Mouse (Mus musculus) hindbrain, embryonic 11.5 days (tissue): Measurements from ENCODE around the gene Gm10053. TPM values are rescaled to one million over a fixed set of nuclear protein-coding genes. Genes with fewer than 3 reads are reported as not detected.
A peak's percentile ranks its signal among the peaks of the same experiment; 100 is the strongest.

Source experiments
- ATAC-seq: fragments of 200-750 bp; cut with Nextera tagmentation; 2 replicates; pipeline ENCODE4 v1.8.0; 2017; ENCODE audit warnings: mild to moderate bottlenecking, moderate TSS enrichment, moderate library complexity; ENCODE audit not compliant: low FRiP score
- DNase-seq: peaks from one replicate; pipeline ENCODE4 v3.0.0-alpha.2; 2015; ENCODE audit warnings: low spot score
- H3K27ac ChIP-seq: fragments of 300-500 bp; sonication (generic); 2 replicates; pipeline ENCODE4 v1.5.1; 2014; ENCODE audit warnings: mild to moderate bottlenecking, low read depth, low read length
- H3K27me3 ChIP-seq: fragments of 300-500 bp; sonication (generic); 2 replicates; pipeline ENCODE4 v1.6.1; 2014; ENCODE audit warnings: mild to moderate bottlenecking, low read length, moderate library complexity, mixed read lengths; ENCODE audit not compliant: control insufficient read depth, insufficient read depth
- H3K36me3 ChIP-seq: fragments of 300-500 bp; sonication (generic); 2 replicates; pipeline ENCODE4 v1.6.1; 2014; ENCODE audit warnings: mild to moderate bottlenecking, low read length, moderate library complexity, mixed read lengths; ENCODE audit not compliant: control insufficient read depth, insufficient read depth
- H3K4me1 ChIP-seq: fragments of 300-500 bp; sonication (generic); replicated peaks from 2 replicates; pipeline ENCODE4 v1.6.1; 2014; ENCODE audit warnings: low read length, mixed read lengths; ENCODE audit not compliant: control insufficient read depth, insufficient read depth
- H3K4me2 ChIP-seq: fragments of 300-500 bp; sonication (generic); replicated peaks from 2 replicates; pipeline ENCODE4 v1.6.1; 2014; ENCODE audit warnings: mild to moderate bottlenecking, low read depth, low read length
- H3K4me3 ChIP-seq: fragments of 300-500 bp; sonication (generic); 2 replicates; pipeline ENCODE4 v1.5.1; 2014; ENCODE audit warnings: low read depth, low read length
- H3K9ac ChIP-seq: fragments of 300-500 bp; sonication (generic); 2 replicates; pipeline ENCODE4 v1.6.1; 2014; ENCODE audit warnings: low read depth, low read length
- H3K9me3 ChIP-seq: fragments of 300-500 bp; sonication (generic); 2 replicates; pipeline ENCODE4 v1.6.1; 2016; ENCODE audit warnings: low read length; ENCODE audit not compliant: control insufficient read depth
- WGBS: fragments of 180-500 bp; shearing (Covaris S2); extraction: QIAGEN DNeasy Blood & Tissue Kit; methylation state at CpG from one replicate; pipeline ENCODE4 v1.1.7; 2014; 5-methylcytosine and 5-hydroxymethylcytosine counted together
- polyA plus RNA-seq: library from polyadenylated mRNA; unstranded; fragments of >200 nt; fragmentation: Nextera tagmentation; extraction: Ambion mirVana; gene quantifications from 2 replicates; pipeline ENCODE4 v1.2.1, GENCODE M21; 2014

Gene Gm10053
- polyA plus RNA-seq, 1 experiment from 2014 or later = 244 TPM

DNA sequence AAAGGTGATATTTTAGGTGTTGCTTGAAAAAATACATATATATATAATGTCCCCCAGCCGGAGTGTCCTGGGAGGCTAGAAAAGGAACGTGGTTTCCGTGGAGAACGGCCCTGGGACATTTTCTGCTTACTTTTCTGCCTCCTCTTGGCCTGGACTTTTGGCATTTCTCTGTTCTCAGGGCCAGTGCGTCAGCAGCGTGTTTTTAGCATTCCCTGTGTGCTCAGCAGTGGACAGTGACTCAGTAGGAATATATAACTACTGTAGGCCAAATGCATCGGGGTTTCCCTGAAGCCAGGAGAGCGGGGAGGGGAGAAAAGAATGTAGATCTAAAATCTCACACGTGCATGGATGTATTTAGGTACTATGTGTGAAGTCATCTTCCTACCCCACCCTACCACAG, 10.1 kb upstream of the Gm10053 start:
- no peaks in the 10 kb centered on the region for H3K9me3 ChIP-seq
- no peaks in the 10 kb centered on the region for H3K4me1 ChIP-seq
- no peak overlapping the region for H3K27ac ChIP-seq
- no peak overlapping the region for H3K9ac ChIP-seq
- WGBS = 85% methylated on average over 9 of the region's 9 CpGs
- ATAC-seq (no peak), DNase-seq (no peak)
- no peak overlapping the region for H3K4me3 ChIP-seq
- H3K36me3 ChIP-seq = no peaks in the 10 kb centered on the region
- no peak overlapping the region for H3K4me2 ChIP-seq
- H3K27me3 ChIP-seq = peaks cover 13% of the 10 kb centered on the region

DNA sequence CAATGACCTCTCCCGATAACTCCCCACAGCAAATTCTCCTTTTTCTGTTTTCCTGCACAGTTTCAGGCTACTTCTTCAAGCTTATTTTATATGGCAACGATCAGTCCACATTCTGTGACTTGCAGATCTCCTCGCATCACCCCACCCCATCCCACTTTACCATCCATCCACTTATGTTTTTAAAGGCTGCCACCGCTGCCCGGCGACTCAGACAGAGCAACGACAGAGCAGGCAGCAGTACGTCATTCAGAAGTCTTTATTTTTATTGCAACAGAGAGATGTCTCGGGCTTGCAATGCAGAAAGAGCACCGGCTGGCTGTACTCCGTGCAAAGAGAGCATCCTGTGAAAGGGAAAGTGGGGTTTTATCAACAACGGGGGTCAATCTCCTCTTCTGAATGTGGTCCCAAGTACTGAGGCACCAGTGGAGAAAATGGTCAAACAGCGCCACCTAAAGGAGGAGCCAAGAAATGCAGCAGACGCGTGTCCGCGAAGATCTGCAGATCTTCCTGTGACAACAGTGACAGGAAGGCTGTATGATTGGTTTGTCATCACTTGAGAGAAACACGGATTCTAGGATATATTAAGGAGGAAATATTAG, 4.3 kb upstream of the Gm10053 start:
- 0 out of 2 replicates have a peak overlapping the region, but pooled peaks have one; percentile 29 for H3K9ac ChIP-seq
- H3K4me2 ChIP-seq = peak overlapping the region; percentile 50
- H3K27ac ChIP-seq = no peak overlapping the region
- no peaks in the 10 kb centered on the region for H3K4me1 ChIP-seq
- WGBS = 24% methylated on average over 18 of the region's 18 CpGs
- ATAC-seq (peak; percentile 54; the same call in 1 of the 2 replicates), DNase-seq (peak; percentile 93)
- no peaks in the 10 kb centered on the region for H3K36me3 ChIP-seq
- no peak overlapping the region for H3K4me3 ChIP-seq
- 0 out of 2 replicates have a peak, but pooled peaks cover 2% of the 10 kb centered on the region for H3K27me3 ChIP-seq
- H3K9me3 ChIP-seq = no peaks in the 10 kb centered on the region

DNA sequence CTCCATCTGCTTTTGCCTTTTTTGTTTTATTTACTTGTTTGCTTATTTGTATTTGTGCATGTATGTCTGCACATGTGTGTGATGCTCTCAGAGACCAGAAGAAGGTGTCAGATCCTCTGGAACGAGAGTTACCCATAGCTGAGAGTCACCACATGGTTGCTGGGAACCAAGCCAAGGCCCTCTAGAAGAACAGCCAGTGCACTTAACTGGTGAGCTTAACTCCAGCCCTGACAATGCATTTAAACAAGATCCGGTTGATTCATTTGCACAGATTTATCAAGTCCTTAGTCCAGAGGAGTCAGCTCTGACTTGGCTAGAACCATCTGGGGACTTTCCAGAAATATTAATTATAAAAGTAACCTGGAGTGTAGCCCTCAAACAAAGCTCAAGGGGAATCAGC, 1.6 kb upstream of the Gm10053 start:
- no peak overlapping the region for H3K27ac ChIP-seq
- H3K27me3 ChIP-seq = 0 out of 2 replicates have a peak, but pooled peaks cover 2% of the 10 kb centered on the region
- 75% methylated on average over 2 of the region's 2 CpGs for WGBS
- H3K4me2 ChIP-seq = no peak overlapping the region
- H3K4me3 ChIP-seq = no peak overlapping the region
- H3K9ac ChIP-seq = no peak overlapping the region
- no peaks in the 10 kb centered on the region for H3K4me1 ChIP-seq
- no peaks in the 10 kb centered on the region for H3K36me3 ChIP-seq
- no peaks in the 10 kb centered on the region for H3K9me3 ChIP-seq
- DNase-seq (no peak), ATAC-seq (no peak)

DNA sequence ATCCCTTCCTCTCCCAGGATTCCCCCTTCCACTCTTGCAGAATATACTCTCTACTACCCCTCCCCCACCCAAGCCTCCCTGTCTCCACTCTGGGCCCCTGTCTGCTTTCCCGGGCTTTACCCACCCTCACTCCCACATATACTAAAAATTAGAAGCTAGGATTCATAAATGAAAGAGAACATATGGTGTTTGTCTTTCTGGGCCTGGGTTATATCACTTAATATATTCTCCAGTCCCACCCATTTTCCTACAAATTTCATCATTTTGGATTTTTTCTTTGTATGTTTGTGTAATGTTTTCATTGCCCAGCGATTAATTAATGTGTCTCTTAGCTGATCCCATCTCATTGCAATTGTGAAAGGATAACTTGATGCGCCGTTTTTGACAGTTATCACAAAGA, 5.8 kb downstream of the Gm10053 start:
- H3K4me2 ChIP-seq = no peak overlapping the region
- ATAC-seq = no peak
- no peaks in the 10 kb centered on the region for H3K36me3 ChIP-seq
- no peak for DNase-seq
- no peaks in the 10 kb centered on the region for H3K4me1 ChIP-seq
- H3K27me3 ChIP-seq = no peaks in the 10 kb centered on the region
- H3K9me3 ChIP-seq = no peaks in the 10 kb centered on the region
- no peak overlapping the region for H3K9ac ChIP-seq
- no peak overlapping the region for H3K27ac ChIP-seq
- no peak overlapping the region for H3K4me3 ChIP-seq
- WGBS = 65% methylated on average over 4 of the region's 4 CpGs

DNA sequence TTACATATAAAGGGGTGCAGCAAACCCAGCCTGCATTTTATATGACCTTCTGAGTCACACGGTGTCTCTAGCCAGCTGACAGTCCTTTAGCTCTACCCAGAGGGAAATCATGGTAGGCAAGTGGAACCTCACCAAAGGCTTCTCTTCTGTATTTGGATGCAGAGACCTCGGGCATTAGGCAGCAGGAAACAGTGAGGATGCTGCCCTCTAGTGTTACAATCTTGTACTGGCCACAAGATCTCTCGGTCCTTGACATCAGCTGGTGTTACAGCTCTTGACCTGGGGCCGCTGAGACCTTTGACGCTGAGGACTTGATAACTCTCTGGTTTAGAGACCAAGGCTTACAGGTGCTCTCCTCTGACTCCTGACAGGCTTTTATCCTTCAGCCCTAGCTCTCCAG, 10.0 kb downstream of the Gm10053 start:
- ATAC-seq = no peak
- WGBS = 21% methylated on average over 5 of the region's 5 CpGs

DNA sequence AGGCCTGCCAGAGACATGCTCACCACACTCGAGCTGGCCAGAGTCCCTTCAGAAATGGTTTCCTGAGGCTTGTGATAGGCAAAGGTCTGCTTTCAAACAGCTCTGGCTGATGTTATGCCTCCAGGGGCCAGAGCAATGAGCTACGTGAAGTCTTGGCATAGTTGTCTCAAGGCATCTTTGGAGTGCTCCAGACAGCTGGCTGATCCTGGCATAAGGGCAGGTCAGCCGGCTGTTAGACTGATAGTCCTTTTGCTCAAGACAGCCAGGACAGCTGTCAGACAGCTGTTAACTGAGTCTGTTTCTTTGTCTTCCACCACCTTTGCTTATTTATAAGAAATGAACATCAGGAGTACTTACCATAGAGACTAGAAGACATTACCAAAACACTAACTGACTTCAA, 11.4 kb downstream of the Gm10053 start:
- no peaks in the 10 kb centered on the region for H3K36me3 ChIP-seq
- H3K9me3 ChIP-seq = no peaks in the 10 kb centered on the region
- H3K4me3 ChIP-seq = no peak overlapping the region
- no peak overlapping the region for H3K9ac ChIP-seq
- no peak overlapping the region for H3K27ac ChIP-seq
- WGBS = 73% methylated on average over 3 of the region's 3 CpGs
- no peaks in the 10 kb centered on the region for H3K4me1 ChIP-seq
- H3K27me3 ChIP-seq = no peaks in the 10 kb centered on the region
- DNase-seq (no peak), ATAC-seq (no peak)
- H3K4me2 ChIP-seq = no peak overlapping the region

More for the DNA sequence above, 10.0 kb downstream of the Gm10053 start:
- Histone ChIP-seq H3K27me3 (no peaks in the 10 kb centered on the region), H3K36me3 (no peaks in the 10 kb centered on the region), H3K9ac (no peak overlapping the region), H3K4me3 (no peak overlapping the region), H3K27ac (no peak overlapping the region), H3K4me2 (no peak overlapping the region), H3K9me3 (no peaks in the 10 kb centered on the region), H3K4me1 (no peaks in the 10 kb centered on the region)
- DNase-seq = peak; percentile 80

DNA sequence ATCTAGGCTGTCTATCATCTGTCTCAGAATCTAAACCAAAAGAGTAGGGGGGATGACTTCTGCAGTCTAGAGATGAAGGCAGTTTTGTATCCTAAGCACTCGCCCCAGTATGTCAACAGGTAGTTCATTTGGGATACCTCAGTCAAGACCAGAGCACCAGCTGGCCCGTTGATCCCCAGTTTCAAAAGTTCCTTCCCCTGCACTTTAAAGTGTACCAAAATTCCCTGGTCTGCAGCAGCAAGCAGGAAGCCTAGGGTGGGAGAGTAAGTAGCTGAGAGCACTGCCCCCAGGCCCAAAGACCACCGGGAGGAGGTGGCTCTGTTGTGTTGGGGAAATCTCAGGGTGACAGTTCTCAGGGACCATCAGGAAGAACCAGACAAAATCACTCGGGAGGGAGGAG, 21.1 kb downstream of the Gm10053 start:
- Histone ChIP-seq H3K4me3 (no peak overlapping the region), H3K9ac (no peak overlapping the region), H3K27me3 (peaks cover 45% of the 10 kb centered on the region), H3K9me3 (no peaks in the 10 kb centered on the region), H3K4me2 (no peak overlapping the region), H3K36me3 (no peaks in the 10 kb centered on the region), H3K27ac (no peak overlapping the region), H3K4me1 (peaks cover 7% of the 10 kb centered on the region)
- DNase-seq (peak; percentile 16), ATAC-seq (no peak)
- WGBS = 13% methylated on average over 4 of the region's 4 CpGs

DNA sequence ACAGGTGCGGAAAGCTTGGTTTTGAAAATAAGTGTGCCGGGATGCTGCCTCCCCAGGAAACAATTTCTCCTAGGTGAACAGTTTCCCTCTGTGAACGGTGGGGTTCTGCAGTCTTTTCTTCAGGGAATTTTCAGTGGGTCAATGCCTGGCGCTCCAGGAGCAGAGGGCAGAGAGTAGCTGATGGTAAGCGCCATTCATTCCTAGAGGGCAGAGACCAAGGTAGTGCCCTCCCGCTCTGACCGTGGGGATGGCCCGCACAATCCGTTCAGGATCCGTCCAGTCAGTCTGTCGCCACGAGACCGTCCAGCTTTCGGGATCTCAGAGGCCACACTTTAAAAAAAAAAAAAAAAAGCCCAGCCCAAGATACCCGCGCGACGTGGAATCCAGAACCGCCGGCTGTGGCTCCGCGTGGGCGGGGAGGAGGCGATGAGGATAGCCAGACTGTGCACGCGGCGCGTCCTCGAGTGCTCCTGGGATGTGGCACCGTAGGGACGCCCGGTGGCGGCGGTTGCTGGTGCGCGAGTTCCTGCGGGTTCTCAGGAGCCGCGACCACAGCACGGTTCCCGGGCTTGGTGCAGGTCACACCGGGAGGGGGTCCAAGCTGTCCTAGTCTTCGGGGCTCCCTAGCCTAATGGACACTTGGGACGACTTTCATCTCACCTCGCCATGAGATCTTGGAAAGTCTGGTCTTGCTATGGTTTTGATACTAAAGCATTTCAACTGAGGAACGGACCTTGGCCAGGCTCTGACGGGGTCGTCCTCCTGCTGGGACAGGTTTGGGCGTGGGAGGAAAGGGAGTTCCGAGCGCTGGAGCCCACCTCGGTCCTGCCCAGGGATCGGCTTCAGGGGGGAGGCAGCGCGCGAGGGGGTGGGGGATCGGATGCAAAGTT, 21.8 kb downstream of the Gm10053 start:
- no peaks in the 10 kb centered on the region for H3K36me3 ChIP-seq
- peaks cover 7% of the 10 kb centered on the region for H3K4me1 ChIP-seq
- H3K27ac ChIP-seq = no peak overlapping the region
- ATAC-seq (no peak), DNase-seq (peak; percentile 62)
- WGBS = 2% methylated on average over 57 of the region's 57 CpGs
- H3K9me3 ChIP-seq = no peaks in the 10 kb centered on the region
- peaks cover 52% of the 10 kb centered on the region for H3K27me3 ChIP-seq
- no peak overlapping the region for H3K9ac ChIP-seq
- H3K4me2 ChIP-seq = peak overlapping the region; percentile 4; the same call in 1 of the 2 replicates
- peak overlapping the region; percentile 20; the same call in 1 of the 2 replicates for H3K4me3 ChIP-seq
